Mouse (Mus musculus): ENCODE results near the gene Sqor.

- TF ChIP-seq CTCF (conservative IDR thresholded peaks at IDR 0.05 in 1 of 2, IDR thresholded peaks at IDR 0.05 in 1 of 2; ENCODE audit: low read depth in 2 of 2, low read length in 2 of 2) = no peak
- no peak for TF ChIP-seq POLR2A (IDR thresholded peaks at IDR 0.05; ENCODE audit: low read depth, low read length)
- TF ChIP-seq JUND (conservative IDR thresholded peaks at IDR 0.05; ENCODE audit: low read depth, low read length) = no peak
- TF ChIP-seq MAFK (IDR thresholded peaks at IDR 0.05; ENCODE audit: insufficient replicate concordance, low read length) = no peak
Observed at GRCm38 (mm10) chr2:122716301-122716842, 48.7 kb upstream of the Sqor start.
